Mouse (Mus musculus) embryo, embryonic 11.5 days (tissue): Measurements from ENCODE around the gene Atp5mpl.
"Not testable (repeated sequence)": the region's sequence is repeated elsewhere in the genome, so short reads cannot be mapped to it uniquely, and the experiment has no call there.

ENCODE experiments used
- DNase-seq: peaks from one replicate; pipeline ENCODE4 v3.0.0-alpha.2; 2012; ENCODE audit warnings: low read depth, low spot score

Gene Atp5mpl

GRCm38 (mm10) chr12:111950486-111950885, 16.3 kb downstream of the Atp5mpl start:
- DNase-seq, result no peak

GRCm38 (mm10) chr12:111946716-111947115, 20.1 kb downstream of the Atp5mpl start:
- no peak for DNase-seq

- DNase-seq, result not testable (repeated sequence)
Observed at GRCm38 (mm10) chr12:111945765-111946655, 20.8 kb downstream of the Atp5mpl start.

GRCm38 (mm10) chr12:111945115-111945514, 21.7 kb downstream of the Atp5mpl start:
- no peak for DNase-seq

- not testable (repeated sequence) for DNase-seq
Observed at GRCm38 (mm10) chr12:111944065-111944987, 22.5 kb downstream of the Atp5mpl start.

DNA sequence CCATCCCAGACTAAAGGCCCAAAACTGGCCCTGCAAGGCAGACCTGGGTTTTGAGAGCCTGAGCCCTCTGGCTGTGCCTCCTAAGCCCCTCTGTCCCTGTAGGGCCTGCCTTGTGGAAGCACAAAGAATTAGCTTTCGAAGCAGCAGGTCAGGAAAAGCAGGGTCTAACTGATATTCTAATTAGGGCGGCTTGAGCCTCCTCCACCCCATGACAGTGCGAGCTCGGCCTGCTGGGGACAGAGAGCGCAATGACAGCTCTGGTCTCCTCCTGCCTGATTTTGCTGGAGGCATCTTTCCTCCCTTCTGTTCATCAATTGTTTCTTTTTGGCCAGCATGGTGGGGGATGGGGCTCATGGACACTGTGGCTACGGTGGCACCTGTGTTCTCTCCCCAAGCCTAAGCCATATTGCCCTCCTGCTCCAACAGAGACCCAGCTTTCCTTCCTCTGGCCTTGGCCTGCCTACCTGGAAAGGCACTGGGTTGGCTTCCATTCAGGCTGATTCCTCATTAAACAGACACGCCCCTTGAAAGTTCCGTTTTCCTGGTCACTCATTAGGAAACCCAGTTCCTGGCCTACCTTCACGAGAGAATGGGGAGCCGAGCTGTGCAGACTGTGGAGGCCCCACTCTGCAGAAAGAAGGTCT, 23.2 kb downstream of the Atp5mpl start:
- DNase-seq, result no peak

GRCm38 (mm10) chr12:111938623-111939177, 28.1 kb downstream of the Atp5mpl start:
- DNase-seq, result no peak

GRCm38 (mm10) chr12:111936706-111937550, 29.8 kb downstream of the Atp5mpl start:
- DNase-seq, result no peak

DNA sequence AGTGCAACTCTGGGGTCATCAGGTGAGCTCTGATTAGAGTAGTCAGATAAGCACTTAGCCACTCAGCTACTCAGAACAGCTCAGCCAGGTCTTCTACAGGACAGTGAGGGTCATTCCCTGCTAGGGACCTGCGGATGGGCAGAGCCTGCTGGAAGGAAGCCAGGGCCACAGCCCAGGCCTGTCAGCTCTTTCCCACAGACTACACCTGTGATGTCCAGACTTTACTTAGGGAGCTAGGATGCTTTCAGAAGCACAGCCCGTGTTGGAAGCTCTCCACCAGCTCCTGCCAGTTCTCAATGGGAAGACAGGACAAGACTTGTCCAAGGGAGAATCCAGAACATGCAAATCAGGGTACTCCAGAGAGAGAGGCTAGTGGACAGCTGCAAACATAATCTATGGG, 32.8 kb downstream of the Atp5mpl start:
- DNase-seq, result no peak

- DNase-seq, result no peak
Observed at GRCm38 (mm10) chr12:111933032-111933704, 33.6 kb downstream of the Atp5mpl start.

DNA sequence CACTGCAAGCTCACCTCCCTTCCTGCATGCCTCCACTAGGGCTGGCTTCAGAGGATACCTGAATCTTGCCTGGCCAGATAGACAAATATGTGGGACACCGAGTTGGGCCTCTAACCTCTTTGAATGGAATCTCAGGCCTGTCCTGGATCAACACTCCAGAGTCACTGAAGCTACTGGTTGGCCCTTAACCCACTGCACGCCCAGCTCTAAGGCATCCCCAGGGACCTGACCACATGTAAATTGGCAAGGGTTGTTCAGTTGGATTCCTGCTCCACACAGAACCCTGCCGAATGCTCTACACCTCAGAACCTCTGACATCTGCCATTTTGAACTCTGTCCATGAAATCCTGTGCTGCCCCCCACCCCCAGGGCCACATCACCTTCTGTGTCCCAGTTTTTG, 34.3 kb downstream of the Atp5mpl start:
- no peak for DNase-seq

DNA sequence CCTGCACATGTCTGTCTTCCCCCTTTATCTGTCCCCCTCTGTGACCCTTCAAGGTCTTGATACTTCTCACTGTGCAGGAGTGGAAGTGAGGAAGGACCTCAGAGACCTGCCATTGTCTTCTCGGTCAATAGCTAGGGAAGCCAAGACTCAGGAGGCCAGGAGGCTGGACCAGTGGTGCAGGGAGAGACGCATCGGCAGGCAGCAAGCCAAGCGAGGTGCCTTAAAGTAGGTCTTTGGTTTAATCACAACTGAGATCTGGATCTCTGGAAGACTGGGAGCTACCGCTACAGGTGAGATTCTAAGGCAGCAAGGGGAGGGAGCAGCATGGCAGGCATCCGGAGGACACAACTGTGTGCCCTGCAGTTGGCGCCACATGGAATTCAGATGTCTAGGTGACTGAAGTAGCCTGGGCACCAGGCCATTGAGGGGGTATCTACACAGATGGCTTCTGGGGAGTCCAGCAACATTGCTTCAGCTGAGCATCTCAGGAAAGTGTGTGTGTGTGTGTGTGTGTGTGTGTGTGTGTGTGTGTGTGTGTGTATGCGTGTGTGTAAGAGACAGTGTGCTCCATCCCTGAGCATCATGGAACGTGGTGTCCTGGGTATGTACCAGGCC, 35.3 kb downstream of the Atp5mpl start:
- DNase-seq, result no peak

GRCm38 (mm10) chr12:111928411-111928966, 38.3 kb downstream of the Atp5mpl start:
- DNase-seq, result no peak

DNA sequence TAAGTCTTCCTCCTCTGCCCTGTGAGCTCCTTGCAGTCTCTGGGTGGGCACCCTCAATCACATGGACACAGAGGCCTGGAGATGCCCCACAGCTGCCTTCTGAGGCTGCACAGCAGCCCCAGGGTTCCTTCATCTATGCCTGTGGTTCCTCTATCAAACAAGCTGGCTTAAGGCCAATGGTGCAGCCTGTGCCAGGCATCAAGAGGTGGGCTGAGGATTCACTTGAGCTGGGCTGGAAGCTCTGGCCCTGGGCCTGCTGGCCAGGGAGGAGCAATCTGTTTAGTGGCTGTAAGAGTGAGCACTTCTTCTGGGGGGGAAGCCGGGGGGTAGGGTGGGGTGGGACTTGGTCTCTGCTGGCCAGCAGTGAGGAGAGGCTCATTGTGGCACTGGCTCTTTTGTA, 39.4 kb downstream of the Atp5mpl start:
- DNase-seq, result no peak

DNA sequence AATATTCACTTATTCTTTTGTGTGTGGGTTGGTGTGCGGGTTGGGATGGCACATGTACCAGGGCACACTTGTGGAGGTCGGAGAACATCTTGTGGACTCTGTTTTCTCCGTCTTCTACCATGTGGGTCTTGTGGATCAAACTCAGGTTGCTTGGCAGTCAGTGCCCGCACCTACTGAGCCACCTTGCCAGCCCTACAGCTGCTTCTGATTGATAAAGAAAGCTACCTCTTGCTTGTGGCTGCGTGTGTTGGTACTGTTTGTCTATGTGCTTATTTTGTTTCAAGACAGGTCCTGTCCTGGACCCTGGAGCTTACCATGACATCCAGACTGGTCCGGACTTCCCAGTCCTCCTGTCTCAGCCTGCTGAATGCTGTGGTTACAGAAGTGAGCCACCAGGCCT, 43.7 kb downstream of the Atp5mpl start:
- DNase-seq, result no peak

- DNase-seq, result no peak
Observed at GRCm38 (mm10) chr12:111920046-111920445, 46.7 kb downstream of the Atp5mpl start.

DNA sequence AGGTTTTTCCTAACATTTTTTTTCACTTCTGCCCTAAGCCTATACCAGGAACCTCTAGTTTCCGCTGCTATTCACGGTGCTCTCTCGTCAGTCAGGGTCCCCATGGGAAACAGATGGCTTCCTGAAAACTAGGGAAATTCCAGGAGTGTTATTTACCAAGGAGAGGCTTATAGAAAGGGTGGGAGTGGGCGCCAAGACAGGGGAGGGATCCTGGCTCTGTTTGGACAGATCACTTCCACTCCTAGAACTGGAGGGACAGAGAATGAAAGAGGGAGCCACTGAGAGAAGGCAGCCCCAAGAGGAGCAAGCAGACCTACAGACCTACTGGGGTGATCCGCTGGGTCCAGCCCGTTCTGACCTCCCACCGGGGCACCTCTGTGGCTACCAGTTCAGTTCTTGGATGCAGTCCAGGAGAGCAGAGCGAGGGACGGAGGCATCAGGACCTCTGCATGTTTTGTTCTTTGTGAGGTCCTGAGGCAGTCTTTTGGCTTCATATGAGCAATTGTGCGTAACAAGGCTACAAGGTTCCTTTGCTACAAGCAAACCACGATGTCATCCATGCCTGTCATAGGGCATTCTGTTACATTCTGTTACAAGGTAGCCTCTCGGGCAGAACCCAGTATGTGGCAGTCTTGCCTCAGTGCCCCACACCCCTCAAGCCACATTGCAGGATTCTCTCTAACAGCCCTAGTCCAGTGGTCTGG, 50.1 kb downstream of the Atp5mpl start:
- no peak for DNase-seq

DNA sequence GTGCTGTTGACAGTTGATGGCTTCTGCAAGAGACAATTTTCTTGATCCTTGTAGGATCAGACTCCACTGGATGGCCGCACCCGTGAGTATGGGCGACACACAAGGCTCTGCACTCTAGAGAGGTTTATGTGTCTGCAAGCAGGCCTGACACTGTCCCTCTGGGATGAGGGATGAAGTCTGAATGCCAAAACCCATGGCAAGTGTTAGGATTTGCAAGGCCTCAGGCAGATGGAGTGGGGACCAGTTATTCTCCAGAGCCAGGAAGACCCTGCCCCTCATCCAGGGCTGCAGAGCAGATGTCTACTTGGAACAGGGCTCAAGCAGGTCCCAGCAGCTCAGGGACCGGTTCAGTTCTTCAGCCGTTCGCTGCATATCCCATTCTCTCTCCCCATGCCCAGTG, 51.0 kb downstream of the Atp5mpl start:
- no peak for DNase-seq

DNA sequence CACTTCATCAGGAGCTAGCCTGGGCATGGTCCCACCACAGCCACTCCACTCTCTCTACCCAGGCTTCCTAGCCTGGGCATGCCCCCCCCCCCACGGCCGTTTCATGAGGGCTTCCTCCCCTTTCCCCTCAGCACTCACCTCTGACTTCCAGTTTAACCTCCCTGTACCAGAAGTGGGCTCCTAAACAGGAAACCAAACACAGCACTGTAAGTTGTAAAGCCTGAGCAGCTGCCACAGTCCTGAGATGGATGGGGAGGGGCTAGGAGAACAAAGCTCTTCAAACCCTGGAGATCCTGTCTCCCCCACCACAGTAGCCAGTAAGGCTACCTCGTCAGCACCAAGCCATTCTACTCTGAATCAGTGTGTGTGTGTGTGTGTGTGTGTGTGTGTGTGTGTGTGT, 52.7 kb downstream of the Atp5mpl start:
- DNase-seq, result no peak
